Mouse (Mus musculus) Muller cell, postnatal 12 days (primary cell): ENCODE data around the gene Ubqlnl.
A peak's percentile ranks its signal among the peaks of the same experiment; 100 is the strongest.

Experiments used
- DNase-seq: peaks from one replicate; pipeline ENCODE4 v3.0.0-alpha.2; 2015; ENCODE audit errors: inconsistent ontology term

Gene Ubqlnl

DNA sequence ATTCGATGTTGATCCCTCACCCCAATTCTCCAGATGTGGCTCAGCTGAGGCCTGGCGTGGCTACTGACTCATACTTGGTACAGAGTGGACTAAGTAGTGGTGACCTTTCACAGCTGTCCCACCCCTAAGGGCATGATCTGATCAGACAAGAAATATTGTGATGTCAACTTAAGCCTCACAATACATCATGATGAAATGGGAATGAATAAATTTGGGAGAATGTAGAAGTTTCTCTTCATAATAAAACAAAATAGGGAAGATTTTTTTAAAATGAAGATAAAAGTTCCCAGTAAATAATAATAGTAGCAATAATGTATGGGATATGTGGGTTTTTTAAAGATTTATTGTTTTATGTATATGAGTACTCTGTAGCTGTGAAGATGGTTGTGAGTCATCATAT, at the start of gene Ubqlnl:
Gene Ubqlnl, minus strand, starts transcription at position 101 of the 400 bp plus-strand sequence.
- no peak for DNase-seq

DNA sequence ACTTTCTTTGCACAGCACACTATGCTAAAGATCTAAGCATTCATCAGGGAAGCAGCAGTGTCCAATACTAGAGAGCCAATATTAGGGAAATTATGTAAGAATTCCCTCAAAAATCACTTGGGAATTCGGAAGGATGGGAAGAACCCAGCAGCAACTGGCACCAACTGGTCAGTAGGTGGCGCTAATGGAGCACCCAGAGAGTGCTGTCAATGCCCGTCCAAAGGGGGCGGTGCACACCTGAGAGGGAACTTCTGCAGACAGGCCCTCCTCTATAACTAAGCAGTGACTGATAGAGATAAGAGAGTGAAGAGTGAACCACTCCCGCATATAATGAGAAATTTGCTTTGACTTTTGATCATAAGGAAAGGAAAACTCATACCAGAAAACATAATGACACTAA, 49.5 kb upstream of the Ubqlnl start:
- peak; percentile 56 for DNase-seq

- DNase-seq = no peak
Observed at GRCm38 (mm10) chr7:104195885-104196284, 45.5 kb upstream of the Ubqlnl start, which contains the start of gene Olfr649. Gene Olfr649, minus strand, starts transcription at chr7:104195985.

- no peak for DNase-seq
Observed at GRCm38 (mm10) chr7:104191275-104191674, 40.9 kb upstream of the Ubqlnl start.

DNA sequence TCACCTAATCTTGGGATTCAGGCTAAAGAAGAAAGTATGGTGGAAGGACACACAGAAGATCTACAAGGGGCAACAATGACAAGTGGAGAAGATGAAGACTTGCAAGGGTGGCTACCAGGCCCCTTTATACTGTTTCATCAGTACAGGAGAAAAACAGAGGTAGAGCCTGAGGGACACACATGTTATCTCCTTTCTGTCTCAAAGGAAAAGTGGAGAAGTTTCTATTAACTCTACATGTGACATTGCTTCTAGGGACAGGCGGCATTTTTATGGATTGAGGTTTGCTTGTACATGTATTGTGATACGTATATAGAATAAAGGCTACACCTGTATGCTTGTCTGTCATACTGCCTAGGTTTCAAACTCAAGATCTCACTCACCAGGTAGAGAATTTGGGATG, 32.9 kb upstream of the Ubqlnl start, which contains the start of gene Olfr648:
Gene Olfr648, minus strand, starts transcription at position 101 of the 400 bp plus-strand sequence.
- no peak for DNase-seq

GRCm38 (mm10) chr7:104179074-104179473, 28.7 kb upstream of the Ubqlnl start:
- no peak for DNase-seq

- no peak for DNase-seq
Observed at GRCm38 (mm10) chr7:104178422-104179054, 28.2 kb upstream of the Ubqlnl start.

DNA sequence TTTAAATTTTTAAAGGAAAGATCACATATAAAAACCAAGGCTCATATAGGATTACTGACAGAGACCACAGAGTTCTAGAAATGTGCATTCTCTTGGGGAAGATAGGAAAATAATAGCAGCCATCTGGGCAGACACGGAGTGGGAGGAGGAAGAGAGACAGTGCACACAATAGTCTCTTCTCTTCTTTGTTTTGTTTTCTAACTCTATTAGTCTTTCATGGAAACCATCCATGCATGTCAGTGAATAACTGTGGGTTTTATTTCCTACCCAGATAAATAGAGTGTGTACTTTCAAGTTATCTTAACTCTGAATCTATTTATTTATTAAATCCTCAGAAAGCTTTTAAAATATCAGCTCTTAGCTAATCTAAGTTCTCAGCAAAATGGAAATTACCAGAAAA, 24.7 kb upstream of the Ubqlnl start:
- DNase-seq = peak; percentile 71

DNA sequence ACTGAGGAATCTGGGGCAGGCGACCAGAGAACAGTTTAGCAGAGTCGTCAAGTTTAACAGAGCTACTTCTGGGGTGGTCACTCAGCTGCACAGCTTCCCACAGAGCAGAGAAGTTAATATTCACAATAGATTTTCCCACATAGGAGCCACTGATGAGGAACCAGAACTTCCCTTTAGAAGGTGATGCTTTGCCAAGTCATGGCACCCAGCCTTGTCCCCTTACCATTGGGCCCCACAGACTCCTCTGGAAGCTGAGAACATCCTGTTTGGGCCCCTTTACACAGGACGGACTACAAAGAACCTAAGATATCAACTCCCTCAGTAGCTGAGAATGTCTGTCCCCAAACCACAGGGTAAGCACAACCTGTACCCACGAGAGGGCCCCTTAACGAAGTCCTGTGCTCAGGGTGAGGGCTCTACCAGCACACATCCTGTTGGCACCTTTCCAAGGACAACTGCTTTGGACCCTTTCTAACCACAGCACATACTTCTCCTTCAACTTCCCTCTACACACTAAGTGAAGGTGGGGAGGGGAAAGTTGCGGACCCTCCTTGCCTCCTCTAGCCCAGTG, 19.4 kb upstream of the Ubqlnl start:
- peak; percentile 19 for DNase-seq

DNA sequence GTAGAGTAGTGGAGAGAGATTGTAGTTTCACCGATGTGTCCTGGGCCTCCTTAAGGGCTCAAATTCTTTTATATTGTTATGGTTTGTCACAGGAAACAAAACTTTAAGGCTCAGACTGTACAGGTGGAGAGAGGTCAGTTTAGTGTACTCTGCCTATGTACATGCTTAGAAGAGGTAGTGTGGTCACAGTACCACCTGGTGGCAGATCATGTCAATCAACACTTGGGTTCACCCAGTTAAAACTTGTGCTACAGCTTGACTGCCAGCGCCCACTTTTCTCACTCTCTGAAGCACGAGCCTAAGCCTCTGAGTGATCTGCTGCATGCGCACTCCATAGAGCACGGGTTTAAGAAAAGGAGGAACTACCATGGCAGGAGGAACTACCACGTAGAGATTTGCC, 16.7 kb upstream of the Ubqlnl start:
- no peak for DNase-seq

DNA sequence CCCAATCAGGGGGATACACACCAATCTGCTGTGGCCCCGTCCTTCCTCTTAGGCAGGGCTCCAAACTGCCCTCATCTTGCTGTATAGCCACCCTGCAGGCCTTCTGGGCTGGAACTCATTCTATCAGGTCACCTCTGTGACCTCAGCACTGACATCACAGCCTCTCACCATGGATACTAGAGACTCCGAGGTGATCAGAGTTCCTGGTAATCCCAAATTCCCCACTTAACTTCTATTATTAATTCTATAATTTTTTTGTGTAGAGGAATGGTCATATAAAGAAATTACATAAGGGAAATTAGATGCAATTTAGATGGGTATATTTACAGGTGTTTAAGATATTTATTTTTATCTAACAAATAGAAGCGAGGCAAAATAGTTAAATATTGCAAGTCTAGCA, 7.2 kb downstream of the Ubqlnl start, which contains the start of gene Ubqln3:
Gene Ubqln3, minus strand, starts transcription at position 101 of the 400 bp plus-strand sequence.
- DNase-seq = no peak

- no peak for DNase-seq
Observed at GRCm38 (mm10) chr7:104137305-104137704, 13.1 kb downstream of the Ubqlnl start, which contains the start of gene Olfr643. Gene Olfr643, minus strand, starts transcription at chr7:104137405.

- no peak for DNase-seq
Observed at GRCm38 (mm10) chr7:104129726-104130125, 20.6 kb downstream of the Ubqlnl start, which contains the start of gene Ubqln5. Gene Ubqln5, minus strand, starts transcription at chr7:104129826.

GRCm38 (mm10) chr7:104104757-104104972, 45.7 kb downstream of the Ubqlnl start, which contains the start of gene Olfr646:
Gene Olfr646, plus strand, starts transcription at chr7:104104873.
- no peak for DNase-seq

- DNase-seq = no peak
Observed at GRCm38 (mm10) chr7:104103913-104104756, 46.2 kb downstream of the Ubqlnl start.
